Mouse (Mus musculus): Measurements from ENCODE around the gene Arih2. TPM values are rescaled to one million over a fixed set of nuclear protein-coding genes. Genes with fewer than 3 reads are reported as not detected.

Gene Arih2
- polyA plus RNA-seq (2012; rRNA removed; ENCODE audit: low replicate concordance) = 26.9 and 47.5 TPM in 2 replicates

GRCm38 (mm10) chr9:108648611-108649560 lies at the start of gene Arih2:
Gene Arih2 (minus strand): TSS chr9:108649386.

GRCm38 (mm10) chr9:108689106-108689505 lies 39.9 kb upstream of the Arih2 start, which contains the start of gene Prkar2a:
Gene Prkar2a (plus strand): TSS chr9:108689314.

GRCm38 (mm10) chr9:108661677-108662612 lies 12.8 kb upstream of the Arih2 start, which contains the start of gene Slc25a20:
Gene Slc25a20 (plus strand): TSS chr9:108662088.

DNA sequence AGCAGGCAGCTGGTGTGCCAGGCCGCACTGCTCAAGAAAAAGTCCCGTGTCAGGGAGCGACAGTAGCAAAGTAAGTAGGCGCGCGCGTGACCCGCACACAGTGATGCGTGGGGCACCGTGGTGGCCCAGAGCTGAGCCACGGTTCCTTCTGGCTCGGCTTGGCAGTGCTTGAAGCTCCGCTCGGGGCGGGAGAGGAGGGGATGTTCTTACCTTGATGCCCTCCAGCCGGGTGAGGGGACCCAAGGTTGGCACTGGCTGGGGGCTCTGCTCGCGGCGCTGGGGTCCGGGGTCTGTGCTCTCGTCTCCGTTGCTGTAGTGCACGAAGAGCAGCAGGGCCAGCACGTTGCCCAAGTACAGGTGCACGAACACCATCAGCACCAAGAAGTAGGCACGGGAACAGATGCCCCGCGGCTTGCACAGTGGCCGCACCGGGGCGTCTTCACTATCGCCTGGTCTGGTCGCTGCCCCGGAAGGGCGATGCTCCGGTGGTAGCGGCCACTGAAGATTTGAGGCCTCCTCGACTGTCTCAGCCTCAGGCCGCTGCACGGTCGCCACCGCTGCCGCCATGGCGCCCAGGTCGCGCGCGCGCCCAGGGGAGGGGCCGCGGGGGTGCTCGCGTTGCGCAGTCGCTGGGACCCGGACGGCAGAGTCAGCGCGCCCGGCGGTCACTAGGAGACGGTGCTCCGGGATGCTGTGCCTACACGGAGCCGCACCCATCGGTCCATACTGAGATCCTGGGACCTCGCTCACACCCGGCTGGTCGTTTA lies 52.0 kb downstream of the Arih2 start, which contains the start of gene P4htm:
TSS of gene P4htm (minus strand) at position 670 of the 767 bp plus-strand sequence.

DNA sequence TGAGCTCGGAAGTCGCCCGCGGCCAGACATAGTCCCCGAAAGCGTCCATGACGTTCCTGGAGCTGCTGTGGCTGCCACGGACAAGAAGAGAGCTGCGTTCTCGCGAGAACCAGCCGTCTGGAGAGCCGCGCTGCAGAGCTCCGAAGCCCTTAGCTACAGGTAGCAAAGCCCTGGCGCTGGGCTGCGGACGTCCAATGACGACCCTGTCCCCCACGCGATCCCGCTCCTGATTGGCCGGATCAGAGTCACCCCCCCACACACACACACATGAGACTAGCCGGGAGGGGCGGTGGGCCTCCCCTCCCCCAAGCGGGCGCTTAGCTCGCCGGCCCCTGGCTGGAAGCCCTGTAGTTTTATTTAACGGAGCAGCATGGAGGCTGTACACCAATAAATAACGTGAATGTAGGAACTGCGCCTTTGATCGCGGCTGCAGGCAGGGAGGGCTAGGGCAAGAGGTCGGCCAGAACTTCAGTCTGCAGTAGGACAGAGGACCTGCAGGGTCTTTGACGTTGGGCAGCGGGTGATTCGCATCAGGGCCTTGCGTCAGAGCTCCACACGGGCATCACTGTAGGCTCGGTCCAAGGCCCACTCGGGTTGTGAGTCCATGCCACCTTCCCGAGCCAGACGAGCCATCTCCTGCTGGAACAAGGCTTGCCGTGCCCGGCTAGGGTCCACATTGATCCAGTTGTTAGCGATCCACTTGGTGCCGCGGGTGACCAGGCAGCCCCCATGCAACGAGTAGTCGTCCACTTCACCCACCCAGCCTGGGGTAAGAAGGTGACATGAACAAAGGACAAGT lies 70.4 kb downstream of the Arih2 start, which contains the start of gene Wdr6:
TSS of gene Wdr6 (minus strand) at position 195 of the 799 bp plus-strand sequence.

GRCm38 (mm10) chr9:108569381-108570206 lies 79.6 kb downstream of the Arih2 start, which contains the start of gene Dalrd3:
Gene Dalrd3 (plus strand): TSS chr9:108569886.

DNA sequence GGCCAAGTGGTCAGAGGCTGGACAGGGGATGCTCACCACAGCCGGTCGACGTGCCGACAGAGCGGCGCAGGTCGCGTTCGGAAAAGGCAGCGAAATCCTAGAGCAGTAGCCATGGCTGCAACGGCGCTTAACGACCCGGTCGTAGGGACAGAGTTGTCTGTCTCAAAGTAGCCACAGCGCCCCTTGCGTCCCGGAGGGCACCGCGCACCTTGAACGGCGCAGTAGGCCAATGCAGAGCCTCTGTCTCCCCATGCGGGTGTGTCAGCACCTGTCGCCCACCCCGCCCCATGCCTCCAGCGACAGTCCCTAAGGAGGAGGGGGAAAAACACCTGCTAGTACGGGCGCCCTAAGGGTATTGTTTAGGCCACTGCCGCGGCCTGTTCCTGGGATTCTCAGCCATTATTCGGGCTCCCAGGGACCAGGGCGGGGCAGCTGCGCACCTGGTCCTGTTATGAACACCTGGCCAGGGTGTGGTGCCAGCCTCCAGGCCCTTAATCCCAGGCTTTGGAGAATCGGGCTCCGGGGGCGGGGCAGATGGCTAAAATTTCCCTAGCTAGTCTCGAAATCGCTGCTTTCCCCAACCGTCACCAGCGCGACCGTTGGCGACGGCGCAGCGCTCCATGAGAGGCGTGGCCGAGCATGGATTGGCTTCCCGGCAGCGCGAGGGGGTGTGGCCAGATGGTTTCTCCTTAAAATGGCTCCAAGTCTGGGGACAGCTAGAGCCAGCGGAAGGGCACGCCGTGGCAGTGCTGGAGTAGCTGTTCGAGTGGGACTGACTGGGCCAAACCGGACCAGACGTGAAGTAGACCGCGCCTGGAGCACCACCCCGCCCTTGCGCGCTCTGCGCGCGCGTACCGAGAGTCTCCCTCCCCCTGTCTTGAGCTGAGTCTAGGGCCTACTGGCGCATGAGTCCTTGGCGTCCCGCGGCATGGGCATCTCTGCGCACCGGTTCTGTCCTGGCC lies 82.1 kb downstream of the Arih2 start, which contains the start of gene Ndufaf3:
TSS of gene Ndufaf3 (minus strand) at position 620 of the 962 bp plus-strand sequence.

DNA sequence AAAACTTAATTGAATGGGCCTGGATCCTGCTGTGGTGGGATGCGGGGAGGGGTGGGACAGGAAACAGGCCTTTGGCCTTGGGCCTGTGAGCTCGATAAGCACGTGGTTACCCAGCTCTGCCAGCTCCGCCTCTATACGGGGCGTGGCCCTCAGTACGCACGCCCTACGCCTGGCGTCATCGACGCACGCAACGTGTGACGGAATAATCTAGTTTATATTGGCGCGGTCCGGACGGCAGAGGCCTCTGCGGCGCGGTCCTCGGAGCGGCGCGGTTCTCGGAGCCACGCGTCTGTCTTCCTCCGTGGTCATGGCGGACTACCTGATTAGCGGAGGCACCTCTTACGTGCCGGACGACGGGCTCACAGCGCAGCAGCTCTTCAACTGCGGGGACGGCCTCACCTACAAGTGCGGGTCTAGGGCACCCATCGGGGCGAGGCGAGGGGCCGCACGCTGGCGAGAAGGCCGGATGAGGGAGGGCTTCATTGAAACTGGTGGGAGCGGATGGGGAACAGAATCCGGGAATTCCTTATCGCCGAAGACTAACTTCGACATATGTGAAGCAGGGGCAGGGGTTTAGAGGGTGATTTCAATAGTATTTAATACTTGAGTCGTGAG lies 88.9 kb downstream of the Arih2 start, which contains the start of gene Impdh2:
TSS of gene Impdh2 (plus strand) at position 60 of the 615 bp plus-strand sequence.

Other genes with a start within 250 kb of the Arih2 start
- 0.03 TPM in 1 of 2 replicates, not detected in the other for gene Ccdc36, start 220.9 kb downstream of the Arih2 start, polyA plus RNA-seq (2012; rRNA removed; ENCODE audit: low replicate concordance)
- gene BC048562, start 212.9 kb downstream of the Arih2 start, polyA plus RNA-seq (2012; rRNA removed; ENCODE audit: low replicate concordance) = not detected in 2 replicates
- 24.9 and 25.2 TPM in 2 replicates for gene Ccdc71, start 188.9 kb downstream of the Arih2 start, polyA plus RNA-seq (2012; rRNA removed; ENCODE audit: low replicate concordance)
- 44.0 and 53.3 TPM in 2 replicates for gene Klhdc8b, start 187.8 kb downstream of the Arih2 start, polyA plus RNA-seq (2012; rRNA removed; ENCODE audit: low replicate concordance)
- gene Lamb2, start 169.7 kb downstream of the Arih2 start, polyA plus RNA-seq (2012; rRNA removed; ENCODE audit: low replicate concordance) = 152 and 195 TPM in 2 replicates
- gene Usp19, start 158.8 kb downstream of the Arih2 start, polyA plus RNA-seq (2012; rRNA removed; ENCODE audit: low replicate concordance) = 177 and 200 TPM in 2 replicates
- 171 and 217 TPM in 2 replicates for gene Qars, start 141.7 kb downstream of the Arih2 start, polyA plus RNA-seq (2012; rRNA removed; ENCODE audit: low replicate concordance)
- 121 and 153 TPM in 2 replicates for gene Qrich1, start 132.6 kb downstream of the Arih2 start, polyA plus RNA-seq (2012; rRNA removed; ENCODE audit: low replicate concordance)
- 76.5 and 81.5 TPM in 2 replicates for gene Impdh2, start 89.1 kb downstream of the Arih2 start, polyA plus RNA-seq (2012; rRNA removed; ENCODE audit: low replicate concordance)
- gene Ndufaf3, start 82.0 kb downstream of the Arih2 start, polyA plus RNA-seq (2012; rRNA removed; ENCODE audit: low replicate concordance) = 54.9 and 58.4 TPM in 2 replicates
- gene Dalrd3, start 79.5 kb downstream of the Arih2 start, polyA plus RNA-seq (2012; rRNA removed; ENCODE audit: low replicate concordance) = 215 and 258 TPM in 2 replicates
- 39.5 and 43.9 TPM in 2 replicates for gene Wdr6, start 70.6 kb downstream of the Arih2 start, polyA plus RNA-seq (2012; rRNA removed; ENCODE audit: low replicate concordance)
- 7.2 and 10.5 TPM in 2 replicates for gene P4htm, start 51.7 kb downstream of the Arih2 start, polyA plus RNA-seq (2012; rRNA removed; ENCODE audit: low replicate concordance)
- gene Slc25a20, start 12.7 kb upstream of the Arih2 start, polyA plus RNA-seq (2012; rRNA removed; ENCODE audit: low replicate concordance) = 34.9 and 55.0 TPM in 2 replicates
- gene Prkar2a, start 39.9 kb upstream of the Arih2 start, polyA plus RNA-seq (2012; rRNA removed; ENCODE audit: low replicate concordance) = 11.2 and 21.9 TPM in 2 replicates
- 55.7 and 58.4 TPM in 2 replicates for gene Ip6k2, start 134.4 kb upstream of the Arih2 start, polyA plus RNA-seq (2012; rRNA removed; ENCODE audit: low replicate concordance)
- 33.1 and 44.7 TPM in 2 replicates for gene Nckipsd, start 159.0 kb upstream of the Arih2 start, polyA plus RNA-seq (2012; rRNA removed; ENCODE audit: low replicate concordance)
- 0.37 and 1.4 TPM in 2 replicates for gene Celsr3, start 176.9 kb upstream of the Arih2 start, polyA plus RNA-seq (2012; rRNA removed; ENCODE audit: low replicate concordance)
- gene Slc26a6, start 203.9 kb upstream of the Arih2 start, polyA plus RNA-seq (2012; rRNA removed; ENCODE audit: low replicate concordance) = 26.7 and 33.5 TPM in 2 replicates